Mouse (Mus musculus) lung, postnatal 10 days (tissue): ENCODE measurements around the gene Vrtn.

ENCODE experiments used
- DNase-seq: peaks from one replicate; pipeline ENCODE4 v3.0.0; 2021

Vrtn gene

DNA sequence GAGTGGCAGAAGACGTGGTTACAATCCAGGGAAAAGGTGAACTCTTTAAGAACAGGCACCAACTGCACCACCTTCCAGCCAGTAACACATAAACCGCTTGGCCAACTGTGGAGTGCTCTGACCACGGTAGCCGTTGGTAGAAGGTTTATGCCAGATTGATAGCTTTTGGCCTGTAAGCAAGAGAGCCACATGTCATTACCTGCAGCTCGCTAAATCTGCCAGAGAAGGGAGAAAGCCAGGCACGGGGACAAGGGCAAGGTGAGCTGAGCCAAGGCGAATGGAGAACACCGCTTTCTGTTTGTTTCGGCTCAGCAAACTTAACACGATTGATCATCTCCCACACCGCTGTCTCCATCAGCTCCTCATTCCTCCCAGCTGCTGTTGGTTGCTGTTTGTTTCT is 48.2 kb downstream of the Vrtn start:
- no peak for DNase-seq

GRCm38 (mm10) chr12:84691347-84691746 is 50.5 kb downstream of the Vrtn start:
- no peak for DNase-seq

- DNase-seq, result no peak
These were observed 51.3 kb downstream of the Vrtn start for GRCm38 (mm10) chr12:84692141-84692540.

DNA sequence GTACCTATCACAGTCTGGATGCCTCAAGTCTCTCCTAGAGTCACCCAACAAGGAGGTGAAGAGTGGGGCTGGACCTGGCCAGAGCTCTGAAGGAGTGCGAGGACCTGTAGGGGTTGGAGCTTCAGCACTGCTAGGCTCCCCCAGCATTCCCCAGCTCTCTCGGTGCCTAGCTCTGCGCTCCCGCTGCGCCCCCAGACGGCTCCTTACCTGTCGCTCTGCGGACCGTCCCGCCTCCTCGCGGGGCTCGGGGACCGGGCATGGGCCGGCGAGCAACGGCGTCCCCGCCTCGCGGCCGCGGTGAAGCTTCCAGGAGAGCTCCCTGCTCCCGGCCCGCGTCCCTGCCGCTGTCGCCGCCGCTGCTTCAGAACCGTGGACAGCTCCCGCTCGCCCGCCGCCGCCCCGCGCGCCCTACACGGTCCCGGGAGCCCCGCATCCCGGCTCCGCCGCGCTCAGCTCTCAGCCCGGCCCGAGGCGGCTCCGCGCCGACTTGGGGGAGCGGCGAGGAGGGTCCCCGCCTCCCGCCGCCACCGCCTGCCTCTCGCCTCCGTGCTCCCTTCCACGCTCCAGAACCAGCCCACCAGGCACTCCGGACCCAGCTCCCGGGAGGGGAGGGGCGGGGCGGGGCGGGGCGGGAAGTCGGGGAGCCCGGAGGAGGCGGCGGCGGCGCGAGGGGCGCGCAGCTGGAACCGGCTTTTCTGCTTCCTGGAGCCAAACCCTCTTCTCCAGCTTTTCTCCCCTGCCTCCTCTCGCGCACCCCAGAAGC is 57.7 kb downstream of the Vrtn start, which contains the start of gene Syndig1l:
Gene Syndig1l, minus strand, starts transcription at position 513 of the 763 bp plus-strand sequence.
- peak; percentile 82 for DNase-seq
